Mouse (Mus musculus) activated CD4-positive, CD25-positive, alpha-beta regulatory T cell, adult 9 weeks (primary cell): ENCODE data around the gene Ssmem1. TPM values are rescaled to one million over a fixed set of nuclear protein-coding genes. Genes with fewer than 3 reads are reported as not detected.

Experiments used
- polyA plus RNA-seq: library from polyadenylated mRNA; unstranded; fragments of 100-300 nt; shearing (Covaris generic); gene quantifications from one replicate; pipeline ENCODE4 v1.2.1, GENCODE M21; 2017

The Ssmem1 gene
- polyA plus RNA-seq = not detected

DNA sequence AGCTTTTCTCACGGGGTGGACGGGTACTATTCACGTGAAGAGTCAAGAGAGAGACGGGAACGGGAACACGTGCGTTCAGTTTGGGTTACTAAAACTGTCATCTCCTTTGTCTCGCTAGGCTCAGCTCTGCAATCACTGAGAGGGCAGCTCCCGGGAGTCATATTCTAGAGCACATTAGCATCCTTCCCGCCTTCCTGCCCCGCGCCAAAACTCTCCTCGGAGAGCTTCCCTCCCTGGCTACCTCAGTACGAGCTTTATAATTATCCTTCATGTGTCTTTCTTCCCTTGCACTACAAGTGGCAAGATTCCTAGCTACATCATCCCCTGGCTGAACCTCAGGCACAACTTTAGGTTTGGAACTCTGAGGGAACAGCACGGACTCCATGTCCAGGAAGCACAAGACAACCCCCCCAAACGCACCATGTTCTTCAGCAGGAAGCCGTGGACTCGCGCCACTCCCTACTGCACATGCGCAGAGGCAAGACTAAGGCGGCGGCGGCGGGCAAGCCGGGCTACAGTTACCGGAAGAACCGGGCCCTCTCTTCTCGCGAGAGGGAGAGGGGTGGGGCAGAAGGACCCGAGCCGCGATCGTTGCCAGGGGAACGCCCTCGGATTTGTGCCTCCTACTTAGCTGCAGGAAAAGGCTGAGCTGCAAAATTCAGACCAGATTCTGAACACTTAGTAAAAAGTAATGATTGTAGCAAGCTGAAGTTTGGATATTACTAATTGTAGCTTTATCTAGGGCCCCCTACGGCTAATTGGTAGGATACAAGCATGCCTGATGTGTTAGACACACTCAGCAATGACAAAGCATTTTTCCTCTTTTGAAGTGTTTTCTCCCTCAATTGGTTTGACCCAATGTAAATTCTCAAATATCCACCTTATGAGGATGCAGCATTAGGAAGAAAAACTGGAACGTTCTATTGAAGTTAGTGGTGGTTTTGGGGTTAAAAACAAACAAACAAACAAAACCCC is at the start of gene Ssmem1, which contains the start of gene Tmem209:
Ssmem1 (plus strand) TSS at position 585 of the 975 bp plus-strand sequence.
Tmem209 (minus strand) TSS at position 519 of the 975 bp plus-strand sequence.

DNA sequence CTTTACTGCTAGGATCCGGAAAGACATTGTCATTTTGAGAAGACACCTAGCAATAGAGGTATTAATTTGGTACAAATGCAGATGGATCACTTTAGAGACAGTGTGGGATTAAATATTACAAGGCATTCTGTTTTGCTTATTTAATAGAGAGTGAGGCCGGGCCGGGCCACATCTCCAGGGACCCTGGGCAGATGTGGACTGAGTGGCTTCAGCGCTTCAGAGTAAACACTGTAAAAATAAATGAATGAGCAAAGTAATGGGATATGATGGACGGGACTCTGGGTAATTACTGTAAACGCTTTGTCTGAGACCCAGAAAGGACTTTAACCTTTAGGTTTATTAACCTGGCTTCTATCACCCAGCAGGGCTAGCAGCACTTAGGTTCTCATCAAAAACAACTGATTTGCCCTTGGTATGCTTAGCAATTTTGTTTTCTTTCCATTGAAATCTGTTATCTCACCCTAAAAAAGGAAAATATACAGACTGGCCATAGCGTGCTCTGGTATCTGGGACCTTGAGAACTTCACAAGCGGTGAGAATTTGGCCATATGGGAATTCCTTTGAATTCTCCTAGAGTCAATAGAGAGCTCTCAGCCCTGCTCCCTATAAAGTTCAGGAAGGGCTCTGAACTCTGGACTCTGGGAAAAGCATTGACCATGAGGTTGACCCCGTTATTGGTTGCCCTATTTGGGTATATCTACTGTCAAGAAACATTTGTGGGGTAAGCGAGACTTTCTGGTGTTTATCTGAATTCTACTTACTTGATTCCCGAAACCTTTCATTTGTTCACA is 31.6 kb downstream of the Ssmem1 start, which contains the start of gene Cpa2:
Cpa2 (plus strand) TSS at position 574 of the 791 bp plus-strand sequence.

DNA sequence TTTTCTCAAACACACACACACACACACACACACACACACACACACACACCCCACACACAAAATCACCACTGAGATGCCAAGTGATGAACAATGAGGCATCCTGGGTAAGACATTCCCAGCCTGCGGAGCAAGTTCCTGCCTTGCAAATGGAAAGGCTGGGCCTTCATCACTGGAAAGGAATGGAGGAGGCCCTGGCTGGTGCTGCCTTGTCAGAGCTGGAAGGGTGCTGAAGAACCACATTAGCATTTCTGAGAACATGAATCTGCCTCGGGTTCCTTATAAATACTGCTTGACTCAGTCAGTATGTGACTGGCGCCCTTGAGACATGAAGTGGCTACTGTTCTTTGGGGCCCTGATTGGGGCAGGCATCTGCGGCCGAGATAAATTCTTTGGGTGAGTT is 58.4 kb downstream of the Ssmem1 start, which contains the start of gene Cpa4:
Cpa4 (plus strand) TSS at position 301 of the 400 bp plus-strand sequence.

Other genes starting within 250 kb of the Ssmem1 start
- gene Ube2h, start 205.3 kb upstream of the Ssmem1 start, polyA plus RNA-seq = 71.9 TPM
- 32.9 TPM for gene Zc3hc1, start 118.8 kb upstream of the Ssmem1 start, polyA plus RNA-seq
- 2.0 TPM for gene Klhdc10, start 108.0 kb upstream of the Ssmem1 start, polyA plus RNA-seq
- 66.7 TPM for gene Tmem209, start 66 bp upstream of the Ssmem1 start, polyA plus RNA-seq
- gene Cpa2, start 31.7 kb downstream of the Ssmem1 start, polyA plus RNA-seq = 0.44 TPM
- gene Cpa4, start 58.5 kb downstream of the Ssmem1 start, polyA plus RNA-seq = not detected
- gene Cpa5, start 101.2 kb downstream of the Ssmem1 start, polyA plus RNA-seq = not detected
- gene Cpa1, start 129.4 kb downstream of the Ssmem1 start, polyA plus RNA-seq = not detected
- 12.5 TPM for gene Cep41, start 183.9 kb downstream of the Ssmem1 start, polyA plus RNA-seq
- gene Mest, start 213.7 kb downstream of the Ssmem1 start, polyA plus RNA-seq = 1.1 TPM